Mouse (Mus musculus) myocyte (in vitro differentiated cells): ENCODE results near the gene Sppl2b.

ENCODE experiments used
- CEBPB ChIP-seq: IDR thresholded peaks from 2 replicates; pipeline ENCODE4 v1.6.1; 2011; ENCODE audit warnings: mild to moderate bottlenecking, moderate library complexity; ENCODE audit not compliant: poor library complexity, insufficient read depth, severe bottlenecking
- E2F4 ChIP-seq: IDR thresholded peaks from one replicate; pipeline ENCODE4 v1.6.1; 2011; ENCODE audit warnings: mild to moderate bottlenecking, control low read depth, moderate library complexity; ENCODE audit not compliant: insufficient read depth
- MYOD1 ChIP-seq, 3 experiments: IDR thresholded peaks; one replicate each; pipeline ENCODE4 v1.6.1; 2011; ENCODE audit warnings: control low read depth in 2 of 3, low read depth in 2 of 3, mild to moderate bottlenecking in 2 of 3, moderate library complexity in 1 of 3; ENCODE audit not compliant: insufficient read length in 2 of 3, control insufficient read depth in 1 of 3
- MYOG ChIP-seq, 3 experiments: IDR thresholded peaks; one replicate each; pipeline ENCODE4 v1.6.1; 2011; ENCODE audit warnings: control low read depth in 2 of 3, low read depth in 2 of 3, mild to moderate bottlenecking in 2 of 3; ENCODE audit not compliant: insufficient read length in 2 of 3, control insufficient read depth in 1 of 3, insufficient read depth in 1 of 3
- POLR2A ChIP-seq: IDR thresholded peaks from one replicate; pipeline ENCODE4 v1.6.1; 2011; ENCODE audit warnings: low read depth, mild to moderate bottlenecking, control low read depth, moderate library complexity; ENCODE audit not compliant: insufficient read length
- POLR2AphosphoS2 ChIP-seq: IDR thresholded peaks from one replicate; pipeline ENCODE4 v1.6.1; 2011; ENCODE audit warnings: low read depth, control low read depth; ENCODE audit not compliant: insufficient read length
- SRF ChIP-seq: IDR thresholded peaks from one replicate; pipeline ENCODE4 v1.6.1; 2011; ENCODE audit warnings: low read depth; ENCODE audit not compliant: control insufficient read depth, insufficient read length
- TCF12 ChIP-seq: IDR thresholded peaks from one replicate; pipeline ENCODE4 v1.6.1; 2011; ENCODE audit warnings: mild to moderate bottlenecking, control low read depth; ENCODE audit not compliant: poor library complexity, insufficient read depth, severe bottlenecking
- TCF3 ChIP-seq: IDR thresholded peaks from one replicate; pipeline ENCODE4 v1.6.1; 2011; ENCODE audit warnings: low read depth, control low read depth; ENCODE audit not compliant: insufficient read length
- USF1 ChIP-seq: IDR thresholded peaks from one replicate; pipeline ENCODE4 v1.6.1; 2011; ENCODE audit warnings: low read depth, mild to moderate bottlenecking, control low read depth, moderate library complexity

GRCm38 (mm10) chr10:80805322-80805721 lies 49.8 kb upstream of the Sppl2b start:
- TF ChIP-seq TCF12: no peak
- no peak for TF ChIP-seq TCF3
- TF ChIP-seq POLR2A: no peak
- TF ChIP-seq MYOD1 (IDR thresholded peaks at IDR 0.05; ENCODE audit: control insufficient read depth in 1 of 3, insufficient read length in 2 of 3, low read depth in 2 of 3): no peak
- TF ChIP-seq USF1: no peak
- no peak for TF ChIP-seq E2F4
- no peak for TF ChIP-seq SRF
- no peak for TF ChIP-seq MYOG (IDR thresholded peaks at IDR 0.05; ENCODE audit: control insufficient read depth in 1 of 3, insufficient read depth in 1 of 3, insufficient read length in 2 of 3, low read depth in 2 of 3)
- TF ChIP-seq POLR2AphosphoS2: no peak
- TF ChIP-seq CEBPB: no peak
